Mouse (Mus musculus) forebrain, embryonic 16.5 days (tissue): ENCODE data around the gene Ear6. TPM values are rescaled to one million over a fixed set of nuclear protein-coding genes. Genes with fewer than 3 reads are reported as not detected.
A peak's percentile ranks its signal among the peaks of the same experiment; 100 is the strongest.
"Not testable (repeated sequence)": the region's sequence is repeated elsewhere in the genome, so short reads cannot be mapped to it uniquely, and the experiment has no call there.

ENCODE experiments used
- ATAC-seq: fragments of 200-750 bp; cut with Nextera tagmentation; 2 replicates; pipeline ENCODE4 v1.8.0; 2017; ENCODE audit warnings: mild to moderate bottlenecking, moderate library complexity
- H3K27ac ChIP-seq: fragments of 300-500 bp; sonication (generic); 2 replicates; pipeline ENCODE4 v1.5.1; 2014; ENCODE audit warnings: low read length, control low read depth
- H3K27me3 ChIP-seq: fragments of 300-500 bp; sonication (generic); replicated peaks from 2 replicates; pipeline ENCODE4 v1.6.1; 2014; ENCODE audit warnings: low read length; ENCODE audit not compliant: control insufficient read depth, insufficient read depth
- H3K36me3 ChIP-seq: fragments of 300-500 bp; sonication (generic); 2 replicates; pipeline ENCODE4 v1.6.1; 2014; ENCODE audit not compliant: control insufficient read depth, insufficient read depth
- H3K4me1 ChIP-seq: fragments of 300-500 bp; sonication (generic); replicated peaks from 2 replicates; pipeline ENCODE4 v1.6.1; 2014; ENCODE audit warnings: low read length; ENCODE audit not compliant: control insufficient read depth, insufficient read depth
- H3K4me2 ChIP-seq: fragments of 300-500 bp; sonication (generic); 2 replicates; pipeline ENCODE4 v1.6.1; 2014; ENCODE audit warnings: mild to moderate bottlenecking, low read length, control low read depth
- H3K4me3 ChIP-seq: fragments of 300-500 bp; sonication (generic); replicated peaks from 2 replicates; pipeline ENCODE4 v1.5.1; 2014; ENCODE audit warnings: mild to moderate bottlenecking, low read length, control low read depth
- H3K9ac ChIP-seq: fragments of 300-500 bp; sonication (generic); replicated peaks from 2 replicates; pipeline ENCODE4 v1.6.1; 2014; ENCODE audit warnings: low read depth, low read length, control low read depth
- H3K9me3 ChIP-seq: fragments of 300-500 bp; sonication (generic); 2 replicates; pipeline ENCODE4 v1.6.1; 2016; ENCODE audit warnings: low read length; ENCODE audit not compliant: control insufficient read depth
- WGBS: fragments of 180-500 bp; shearing (Covaris S2); extraction: QIAGEN DNeasy Blood & Tissue Kit; methylation state at CpG from one replicate; pipeline ENCODE4 v1.1.7; 2014; 5-methylcytosine and 5-hydroxymethylcytosine counted together
- polyA plus RNA-seq: library from polyadenylated mRNA; unstranded; fragments of >200 nt; fragmentation: Nextera tagmentation; extraction: Ambion mirVana; gene quantifications from 2 replicates; pipeline ENCODE4 v1.2.1, GENCODE M21; 2015

Ear6 gene
- polyA plus RNA-seq, result not detected in 2 replicates

DNA sequence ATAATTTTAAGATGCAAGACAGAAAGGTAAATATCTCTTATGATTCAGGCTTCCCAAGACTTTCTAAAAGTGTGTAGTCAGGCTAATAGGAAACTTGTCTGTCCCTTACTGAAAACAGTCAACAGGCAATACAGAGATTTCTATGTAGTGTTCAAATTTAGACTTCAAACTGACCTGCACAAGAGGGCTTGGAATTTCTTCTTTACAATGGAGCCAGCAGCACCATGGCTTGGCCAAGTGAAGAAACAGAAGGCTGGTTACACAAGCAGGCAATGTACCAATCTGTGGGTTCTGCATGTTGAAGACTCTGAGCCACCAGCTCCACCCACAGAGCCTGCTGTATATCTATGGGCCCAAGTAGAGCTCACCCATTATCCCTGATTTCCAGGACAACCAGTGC is at the start of gene Ear6:
Gene Ear6 (plus strand): TSS at position 301 of the 400 bp plus-strand sequence.
- H3K9ac ChIP-seq, result no peak within 1 kb of the TSS
- H3K4me3 ChIP-seq, result no peak within 1 kb of the TSS
- no peaks in the 10 kb centered on the region for H3K9me3 ChIP-seq
- no peaks in the 10 kb centered on the region for H3K27me3 ChIP-seq
- H3K4me1 ChIP-seq, result no peaks in the 10 kb centered on the region
- no peak for ATAC-seq
- H3K36me3 ChIP-seq, result no peaks in the 10 kb centered on the region
- no peak within 1 kb of the TSS for H3K27ac ChIP-seq
- no peak within 1 kb of the TSS for H3K4me2 ChIP-seq

DNA sequence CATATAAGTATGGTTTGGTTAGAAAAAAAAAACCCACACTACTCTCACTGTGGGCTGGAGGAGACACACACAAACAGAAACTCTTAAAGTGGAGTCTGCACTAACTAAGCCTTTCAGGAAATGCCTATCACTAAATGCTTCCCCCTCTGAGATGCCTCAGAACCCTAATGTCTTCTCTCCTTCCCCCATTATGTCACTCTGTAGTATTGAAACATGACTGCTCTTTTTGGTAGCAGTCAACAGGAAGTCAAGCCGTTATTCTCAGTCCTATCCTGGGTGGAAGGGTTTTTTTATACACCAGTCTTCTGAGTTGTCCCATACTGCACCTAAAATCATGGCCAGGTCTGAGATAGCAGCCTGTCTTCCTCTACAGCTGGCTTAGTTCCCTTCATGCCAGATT is 26.9 kb upstream of the Ear6 start:
- Histone ChIP-seq H3K36me3 (no peaks in the 10 kb centered on the region), H3K9me3 (no peaks in the 10 kb centered on the region), H3K27me3 (no peaks in the 10 kb centered on the region), H3K4me3 (no peak overlapping the region), H3K9ac (no peak overlapping the region), H3K27ac (no peak overlapping the region), H3K4me1 (no peaks in the 10 kb centered on the region), H3K4me2 (no peak overlapping the region)
- 77% methylated on average over 1 of the region's 1 CpGs for WGBS
- no peak for ATAC-seq

DNA sequence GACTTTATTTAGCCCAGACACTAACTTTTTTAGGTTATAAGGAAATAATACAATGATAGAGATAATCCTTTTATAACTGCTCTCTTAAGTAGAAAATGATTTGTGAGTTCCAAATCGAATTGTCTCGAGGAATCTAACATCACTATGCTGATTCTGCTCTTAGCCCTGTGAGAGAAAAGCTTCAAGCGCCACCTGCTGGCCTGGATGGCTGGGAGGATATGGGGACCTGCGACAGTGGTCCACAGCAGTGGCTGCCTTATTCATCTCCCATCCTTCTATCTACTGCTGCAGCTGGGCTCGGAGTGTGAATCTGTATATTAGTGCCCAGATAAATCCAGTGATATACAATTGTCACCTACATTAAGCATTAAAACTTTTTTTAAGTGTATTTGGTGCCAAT is 25.7 kb upstream of the Ear6 start:
- H3K27me3 ChIP-seq, result not testable (repeated sequence)
- peak; percentile 81 for ATAC-seq
- 40% methylated on average over 5 of the region's 5 CpGs for WGBS

DNA sequence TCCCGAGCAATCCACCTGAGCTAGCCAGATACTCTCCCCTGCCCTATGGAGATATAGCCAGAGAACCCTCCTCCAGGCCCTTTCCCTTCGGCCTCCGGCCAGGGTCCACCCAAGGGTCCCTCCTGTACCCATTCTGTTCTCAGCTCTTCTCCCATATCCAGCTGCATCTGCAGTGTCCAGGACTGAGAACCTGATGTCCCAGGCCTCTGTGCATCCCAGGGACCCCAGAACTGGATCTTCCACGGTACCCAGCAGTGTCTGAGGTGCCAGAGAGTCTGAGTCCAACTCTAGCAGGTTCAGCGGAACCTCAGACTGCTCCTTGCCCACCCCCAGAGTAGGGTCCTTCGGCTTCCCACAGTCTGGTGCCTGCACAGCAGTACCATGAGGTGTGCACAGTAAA is 24.3 kb upstream of the Ear6 start:
- H3K9ac ChIP-seq, result no peak overlapping the region
- 83% methylated on average over 6 of the region's 6 CpGs for WGBS
- H3K4me3 ChIP-seq, result no peak overlapping the region
- ATAC-seq, result no peak
- H3K36me3 ChIP-seq, result no peaks in the 10 kb centered on the region
- H3K4me1 ChIP-seq, result no peaks in the 10 kb centered on the region
- H3K9me3 ChIP-seq, result no peaks in the 10 kb centered on the region
- no peak overlapping the region for H3K27ac ChIP-seq
- H3K4me2 ChIP-seq, result no peak overlapping the region
- no peaks in the 10 kb centered on the region for H3K27me3 ChIP-seq

More for the DNA sequence above, 25.7 kb upstream of the Ear6 start:
- not testable (repeated sequence) for H3K27ac ChIP-seq, H3K4me2 ChIP-seq, H3K4me3 ChIP-seq, H3K4me1 ChIP-seq, H3K36me3 ChIP-seq, H3K9me3 ChIP-seq, H3K9ac ChIP-seq

DNA sequence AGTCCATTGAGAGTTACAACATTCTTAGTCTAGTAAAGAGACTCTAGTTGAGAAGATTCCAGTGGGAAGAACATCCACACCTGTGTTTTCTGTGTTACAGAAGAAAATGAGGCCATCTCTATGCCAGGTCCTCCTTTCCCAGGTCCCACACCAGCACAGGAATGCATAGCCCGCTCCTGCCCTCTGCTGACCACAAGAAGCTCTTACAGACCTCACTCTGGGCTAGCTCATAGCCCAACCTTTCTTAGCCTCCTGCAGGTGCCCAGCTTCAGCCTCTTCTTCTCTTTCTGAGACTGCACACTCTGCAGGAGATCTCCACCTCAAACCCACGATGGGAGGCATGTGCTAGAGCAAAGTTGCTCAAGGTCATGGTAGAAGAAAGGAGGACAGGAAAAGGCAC is 15.0 kb upstream of the Ear6 start:
- ATAC-seq, H3K27me3 ChIP-seq, H3K4me3 ChIP-seq, H3K4me1 ChIP-seq, H3K9ac ChIP-seq, H3K4me2 ChIP-seq, H3K9me3 ChIP-seq, H3K27ac ChIP-seq, H3K36me3 ChIP-seq: not testable (repeated sequence)
- WGBS, result 41% methylated on average over 2 of the region's 2 CpGs

DNA sequence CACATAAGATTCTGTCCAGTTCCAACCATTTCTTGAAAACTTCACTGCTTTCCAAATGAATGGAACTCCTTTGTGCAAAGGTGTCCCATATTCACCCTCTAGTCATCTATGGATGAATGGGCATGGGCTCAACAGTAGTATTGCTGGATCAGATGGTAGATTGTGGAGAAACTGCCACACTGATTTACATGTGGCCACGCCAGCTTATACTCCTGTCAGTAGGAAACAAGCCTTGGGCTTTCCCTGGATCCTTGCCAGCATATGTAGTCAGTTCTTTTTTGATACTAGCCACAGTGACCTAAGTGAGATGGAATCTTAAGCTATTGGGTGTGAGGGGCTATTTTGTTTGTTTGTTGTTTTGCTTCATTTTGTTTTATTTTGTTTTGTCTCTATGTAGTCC is 11.2 kb upstream of the Ear6 start:
- Histone ChIP-seq H3K27ac (no peak overlapping the region), H3K4me2 (no peak overlapping the region), H3K4me3 (no peak overlapping the region), H3K4me1 (no peaks in the 10 kb centered on the region), H3K9me3 (no peaks in the 10 kb centered on the region), H3K9ac (no peak overlapping the region), H3K36me3 (no peaks in the 10 kb centered on the region), H3K27me3 (no peaks in the 10 kb centered on the region)
- ATAC-seq, result peak; percentile 64
- 33% methylated on average over 1 of the region's 1 CpGs for WGBS

DNA sequence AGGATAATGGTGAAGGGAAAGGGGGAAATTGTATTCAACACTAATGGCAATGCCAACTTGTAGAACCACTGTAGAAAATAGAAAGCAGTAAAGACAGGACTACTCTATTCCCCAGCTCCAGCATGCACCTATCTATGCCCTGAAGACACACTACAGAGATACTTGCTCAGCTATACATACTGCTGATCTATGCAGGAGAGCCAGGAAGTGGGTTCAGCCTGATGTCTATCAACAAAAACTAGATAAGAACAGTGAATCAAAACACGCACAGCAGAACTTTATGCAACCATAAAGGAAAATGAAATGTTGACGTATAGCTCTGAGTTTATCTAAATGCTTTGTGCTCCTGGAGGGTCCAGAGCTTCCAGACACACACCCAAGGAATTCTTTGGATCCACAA is 10.7 kb upstream of the Ear6 start:
- no peak overlapping the region for H3K27ac ChIP-seq
- H3K27me3 ChIP-seq, result no peaks in the 10 kb centered on the region
- H3K4me1 ChIP-seq, result no peaks in the 10 kb centered on the region
- H3K4me3 ChIP-seq, result no peak overlapping the region
- no peak overlapping the region for H3K9ac ChIP-seq
- ATAC-seq, result no peak
- no peaks in the 10 kb centered on the region for H3K36me3 ChIP-seq
- WGBS, result 86% methylated on average over 2 of the region's 2 CpGs
- no peaks in the 10 kb centered on the region for H3K9me3 ChIP-seq
- no peak overlapping the region for H3K4me2 ChIP-seq

DNA sequence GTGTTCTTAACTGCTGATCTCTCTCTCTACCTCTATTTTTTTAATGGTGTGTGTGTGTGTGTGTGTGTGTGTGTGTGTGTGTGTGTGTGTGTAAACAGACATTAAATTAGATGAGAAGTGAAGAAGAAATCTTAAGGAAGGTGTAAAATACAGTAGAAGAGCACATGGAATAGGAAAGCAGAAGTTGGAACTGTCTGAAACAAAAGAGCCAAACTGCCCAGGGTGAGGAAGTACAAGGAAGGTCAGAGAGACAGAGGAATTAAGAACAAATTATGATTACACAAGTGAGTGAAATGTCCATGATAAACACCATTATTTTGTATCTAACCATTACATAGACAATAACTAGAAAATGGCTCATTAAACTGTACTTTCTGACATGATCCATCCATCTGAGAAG is 9.6 kb upstream of the Ear6 start:
- no peak for ATAC-seq

DNA sequence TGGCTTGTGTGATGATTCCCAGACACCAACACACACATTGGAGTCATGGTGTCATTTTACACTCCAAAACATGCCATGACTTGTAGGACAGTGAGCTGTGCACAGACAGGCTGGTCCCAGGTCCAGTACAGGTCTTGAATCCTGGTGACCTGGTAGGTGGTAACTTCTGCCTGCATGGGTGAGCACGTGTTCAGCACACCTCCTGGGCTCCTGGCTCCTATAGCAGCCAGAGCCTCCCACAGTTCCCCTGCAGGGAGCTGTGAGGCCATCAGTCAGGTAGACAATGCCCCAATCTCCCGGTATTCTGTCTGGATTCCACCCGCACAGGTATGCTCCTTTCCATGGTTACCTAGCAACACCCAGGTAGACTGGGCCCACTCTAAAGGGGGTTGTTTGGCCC is 6.9 kb upstream of the Ear6 start:
- no peak overlapping the region for H3K4me3 ChIP-seq
- H3K9ac ChIP-seq, result no peak overlapping the region
- H3K4me2 ChIP-seq, result no peak overlapping the region
- H3K4me1 ChIP-seq, result no peaks in the 10 kb centered on the region
- no peaks in the 10 kb centered on the region for H3K27me3 ChIP-seq
- ATAC-seq, result no peak
- no peaks in the 10 kb centered on the region for H3K9me3 ChIP-seq
- WGBS, result 67% methylated on average over 3 of the region's 3 CpGs
- no peaks in the 10 kb centered on the region for H3K36me3 ChIP-seq
- H3K27ac ChIP-seq, result no peak overlapping the region

More for the DNA sequence above, 9.6 kb upstream of the Ear6 start:
- Histone ChIP-seq H3K9ac (no peak overlapping the region), H3K4me1 (no peaks in the 10 kb centered on the region), H3K27ac (no peak overlapping the region), H3K4me2 (no peak overlapping the region), H3K36me3 (no peaks in the 10 kb centered on the region), H3K27me3 (no peaks in the 10 kb centered on the region), H3K9me3 (no peaks in the 10 kb centered on the region), H3K4me3 (no peak overlapping the region)

DNA sequence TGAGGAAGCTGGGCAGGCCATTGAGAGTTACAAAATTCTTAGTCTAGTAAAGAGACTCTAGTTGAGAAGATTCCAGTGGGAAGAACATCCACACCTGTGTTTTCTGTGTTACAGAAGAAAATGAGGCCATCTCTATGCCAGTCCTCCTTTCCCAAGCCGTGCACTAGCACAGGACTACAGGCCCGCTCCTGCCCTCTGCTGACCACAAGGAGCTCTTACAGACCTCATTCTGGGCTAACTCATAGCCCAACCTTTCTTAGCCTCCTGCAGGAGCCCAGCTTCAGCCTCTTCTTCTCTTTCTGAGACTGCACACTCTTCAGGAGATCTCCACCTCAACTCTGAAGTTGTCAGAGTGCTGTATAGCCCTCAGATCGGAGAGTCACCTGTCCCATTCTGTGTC is 2.5 kb upstream of the Ear6 start:
- H3K9ac ChIP-seq, ATAC-seq, H3K27me3 ChIP-seq, H3K4me2 ChIP-seq, H3K27ac ChIP-seq, H3K4me3 ChIP-seq, H3K4me1 ChIP-seq, H3K36me3 ChIP-seq, H3K9me3 ChIP-seq: not testable (repeated sequence)
- WGBS, result 36% methylated on average over 3 of the region's 3 CpGs
